Mouse (Mus musculus): ENCODE results near the gene Ywhag. TPM values are rescaled to one million over a fixed set of nuclear protein-coding genes. Genes with fewer than 3 reads are reported as not detected.

Gene Ywhag
- polyA plus RNA-seq, 1 experiment = 148 TPM

GRCm38 (mm10) chr5:135916601-135917000 lies 17.8 kb downstream of the Ywhag start:
- Histone ChIP-seq H3K27me3 (replicated peaks) (no peaks in the 10 kb centered on the region), H3K36me3 (replicated peaks; ENCODE audit: low read length) (peaks cover 95% of the 10 kb centered on the region), H3K9me3 (no peaks in the 10 kb centered on the region), H3K4me1 (peaks cover 91% of the 10 kb centered on the region), H3K4me3 (replicated peaks) (peak overlapping the region; percentile 7)
- TF ChIP-seq FLI1 (IDR thresholded peaks at IDR 0.05; ENCODE audit: low read length) (no peak), GATA1 (IDR thresholded peaks at IDR 0.05; ENCODE audit: borderline replicate concordance, low read length) (no peak)

GRCm38 (mm10) chr5:135916051-135916565 lies 18.3 kb downstream of the Ywhag start:
- peaks cover 95% of the 10 kb centered on the region for H3K36me3 ChIP-seq (replicated peaks; ENCODE audit: low read length)
- TF ChIP-seq GATA1 (IDR thresholded peaks at IDR 0.05; ENCODE audit: borderline replicate concordance, low read length) = no peak
- TF ChIP-seq FLI1 (IDR thresholded peaks at IDR 0.05; ENCODE audit: low read length) = no peak
- H3K27me3 ChIP-seq (replicated peaks) = no peaks in the 10 kb centered on the region
- peaks cover 93% of the 10 kb centered on the region for H3K4me1 ChIP-seq
- H3K9me3 ChIP-seq = no peaks in the 10 kb centered on the region
- no peak overlapping the region for H3K4me3 ChIP-seq (replicated peaks)

- H3K36me3 ChIP-seq (replicated peaks; ENCODE audit: low read length) = peaks cover 95% of the 10 kb centered on the region
- H3K4me3 ChIP-seq (replicated peaks) = peak overlapping the region; percentile 12
- no peak for TF ChIP-seq GATA1 (IDR thresholded peaks at IDR 0.05; ENCODE audit: borderline replicate concordance, low read length)
- TF ChIP-seq FLI1 (IDR thresholded peaks at IDR 0.05; ENCODE audit: low read length) = no peak
- H3K27me3 ChIP-seq (replicated peaks) = no peaks in the 10 kb centered on the region
- H3K9me3 ChIP-seq = no peaks in the 10 kb centered on the region
- peaks cover 93% of the 10 kb centered on the region for H3K4me1 ChIP-seq
Observed at GRCm38 (mm10) chr5:135914156-135914555, 20.3 kb downstream of the Ywhag start.

GRCm38 (mm10) chr5:135913201-135913600 lies 21.2 kb downstream of the Ywhag start:
- Histone ChIP-seq H3K4me1 (peaks cover 90% of the 10 kb centered on the region), H3K27me3 (replicated peaks) (no peaks in the 10 kb centered on the region), H3K9me3 (no peaks in the 10 kb centered on the region), H3K36me3 (replicated peaks; ENCODE audit: low read length) (peaks cover 95% of the 10 kb centered on the region), H3K4me3 (replicated peaks) (peak overlapping the region; percentile 47)
- TF ChIP-seq FLI1 (IDR thresholded peaks at IDR 0.05; ENCODE audit: low read length) = no peak
- TF ChIP-seq GATA1 (IDR thresholded peaks at IDR 0.05; ENCODE audit: borderline replicate concordance, low read length) = no peak

- H3K9me3 ChIP-seq = no peaks in the 10 kb centered on the region
- peaks cover 92% of the 10 kb centered on the region for H3K4me1 ChIP-seq
- TF ChIP-seq FLI1 (IDR thresholded peaks at IDR 0.05; ENCODE audit: low read length) (no peak), GATA1 (IDR thresholded peaks at IDR 0.05; ENCODE audit: borderline replicate concordance, low read length) (no peak)
- peaks cover 95% of the 10 kb centered on the region for H3K36me3 ChIP-seq (replicated peaks; ENCODE audit: low read length)
- peak overlapping the region; percentile 72 for H3K4me3 ChIP-seq (replicated peaks)
- H3K27me3 ChIP-seq (replicated peaks) = no peaks in the 10 kb centered on the region
Observed at GRCm38 (mm10) chr5:135911633-135912220, 22.7 kb downstream of the Ywhag start.

- no peaks in the 10 kb centered on the region for H3K27me3 ChIP-seq (replicated peaks)
- peaks cover 93% of the 10 kb centered on the region for H3K36me3 ChIP-seq (replicated peaks; ENCODE audit: low read length)
- H3K4me1 ChIP-seq = peaks cover 91% of the 10 kb centered on the region
- TF ChIP-seq FLI1 (IDR thresholded peaks at IDR 0.05; ENCODE audit: low read length) = no peak
- TF ChIP-seq GATA1 (IDR thresholded peaks at IDR 0.05; ENCODE audit: borderline replicate concordance, low read length) = no peak
- no peak overlapping the region for H3K4me3 ChIP-seq (replicated peaks)
- H3K9me3 ChIP-seq = no peaks in the 10 kb centered on the region
Observed at GRCm38 (mm10) chr5:135910813-135911212, 23.6 kb downstream of the Ywhag start.

GRCm38 (mm10) chr5:135909646-135910045 lies 24.8 kb downstream of the Ywhag start:
- TF ChIP-seq GATA1 (IDR thresholded peaks at IDR 0.05; ENCODE audit: borderline replicate concordance, low read length) (no peak), FLI1 (IDR thresholded peaks at IDR 0.05; ENCODE audit: low read length) (no peak)
- peaks cover 89% of the 10 kb centered on the region for H3K4me1 ChIP-seq
- H3K36me3 ChIP-seq (replicated peaks; ENCODE audit: low read length) = peaks cover 95% of the 10 kb centered on the region
- no peaks in the 10 kb centered on the region for H3K9me3 ChIP-seq
- no peaks in the 10 kb centered on the region for H3K27me3 ChIP-seq (replicated peaks)
- H3K4me3 ChIP-seq (replicated peaks) = no peak overlapping the region

- Histone ChIP-seq H3K9me3 (no peaks in the 10 kb centered on the region), H3K27me3 (replicated peaks) (no peaks in the 10 kb centered on the region), H3K4me3 (replicated peaks) (peak overlapping the region; percentile 59), H3K36me3 (replicated peaks; ENCODE audit: low read length) (peaks cover 94% of the 10 kb centered on the region), H3K4me1 (peaks cover 86% of the 10 kb centered on the region)
- no peak for TF ChIP-seq GATA1 (IDR thresholded peaks at IDR 0.05; ENCODE audit: borderline replicate concordance, low read length)
- TF ChIP-seq FLI1 (IDR thresholded peaks at IDR 0.05; ENCODE audit: low read length) = no peak
Observed at GRCm38 (mm10) chr5:135908989-135909388, 25.4 kb downstream of the Ywhag start.

- no peak overlapping the region for H3K4me3 ChIP-seq (replicated peaks)
- H3K27me3 ChIP-seq (replicated peaks) = no peaks in the 10 kb centered on the region
- TF ChIP-seq FLI1 (IDR thresholded peaks at IDR 0.05; ENCODE audit: low read length) = no peak
- no peak for TF ChIP-seq GATA1 (IDR thresholded peaks at IDR 0.05; ENCODE audit: borderline replicate concordance, low read length)
- no peaks in the 10 kb centered on the region for H3K9me3 ChIP-seq
- peaks cover 91% of the 10 kb centered on the region for H3K36me3 ChIP-seq (replicated peaks; ENCODE audit: low read length)
- peaks cover 85% of the 10 kb centered on the region for H3K4me1 ChIP-seq
Observed at GRCm38 (mm10) chr5:135908185-135908584, 26.2 kb downstream of the Ywhag start.

GRCm38 (mm10) chr5:135907256-135907655 lies 27.2 kb downstream of the Ywhag start:
- no peak for TF ChIP-seq FLI1 (IDR thresholded peaks at IDR 0.05; ENCODE audit: low read length)
- no peak for TF ChIP-seq GATA1 (IDR thresholded peaks at IDR 0.05; ENCODE audit: borderline replicate concordance, low read length)
- Histone ChIP-seq H3K4me1 (peaks cover 75% of the 10 kb centered on the region), H3K27me3 (replicated peaks) (no peaks in the 10 kb centered on the region), H3K9me3 (no peaks in the 10 kb centered on the region), H3K4me3 (replicated peaks) (no peak overlapping the region), H3K36me3 (replicated peaks; ENCODE audit: low read length) (peaks cover 84% of the 10 kb centered on the region)
